Mouse (Mus musculus) CD4-positive, CD25-positive, alpha-beta regulatory T cell, adult 4 months (primary cell): ENCODE data around the gene Pigq. TPM values are rescaled to one million over a fixed set of nuclear protein-coding genes. Genes with fewer than 3 reads are reported as not detected.

Source experiments
- ATAC-seq: one replicate; pipeline ENCODE4 v1.8.0; 2017
- polyA plus RNA-seq, 2 experiments: library from polyadenylated mRNA; unstranded; fragments of 100-300 nt; shearing (Covaris generic); gene quantifications; one replicate each; pipeline ENCODE4 v1.2.1; 2017

The Pigq gene
- polyA plus RNA-seq, 2 experiments from 2014 or later: 27.8 to 49.3 TPM

DNA sequence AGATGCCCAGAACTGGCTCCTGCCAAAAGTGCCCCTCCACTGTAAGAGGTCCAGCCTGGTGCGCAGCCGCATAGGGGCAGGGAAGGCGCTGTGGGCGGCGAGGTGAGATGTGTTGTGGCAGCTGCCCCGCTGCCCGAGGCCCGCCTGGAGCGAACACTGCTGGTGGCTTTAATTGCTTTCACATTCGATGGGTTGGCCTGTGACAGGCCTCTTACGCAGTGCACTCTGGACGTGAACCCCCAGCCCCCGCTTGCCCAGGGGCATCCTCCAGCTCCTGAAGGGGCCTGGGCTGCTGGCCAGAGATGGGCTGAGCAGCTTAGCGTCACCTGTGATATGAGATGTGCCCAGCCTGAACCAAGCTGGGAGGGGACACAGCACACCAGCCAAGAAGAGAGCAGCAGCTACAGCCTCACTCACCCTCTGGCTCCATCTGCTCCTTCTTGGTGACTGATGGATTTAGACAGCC, 12.9 kb upstream of the Pigq start:
- ATAC-seq: no peak

DNA sequence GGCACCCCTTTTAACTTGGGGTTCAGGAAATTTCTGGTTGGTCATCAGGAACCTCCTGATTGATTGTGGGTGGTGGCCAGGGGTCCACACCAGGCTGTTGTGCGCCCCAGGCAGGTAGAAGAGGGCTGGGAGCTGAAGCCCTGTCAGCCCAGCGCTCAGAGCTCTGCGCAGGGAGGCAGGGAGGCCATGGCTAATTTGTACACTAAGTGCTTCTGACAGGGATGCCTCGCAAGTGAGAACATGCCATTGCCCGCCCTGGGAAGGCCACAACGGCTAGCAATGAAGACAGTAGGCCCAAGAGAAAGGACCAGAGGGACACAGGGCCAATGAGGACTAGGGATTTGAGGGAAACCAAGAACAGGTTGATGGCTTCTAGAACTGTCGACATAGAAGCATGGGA, 11.9 kb upstream of the Pigq start:
- ATAC-seq: no peak

DNA sequence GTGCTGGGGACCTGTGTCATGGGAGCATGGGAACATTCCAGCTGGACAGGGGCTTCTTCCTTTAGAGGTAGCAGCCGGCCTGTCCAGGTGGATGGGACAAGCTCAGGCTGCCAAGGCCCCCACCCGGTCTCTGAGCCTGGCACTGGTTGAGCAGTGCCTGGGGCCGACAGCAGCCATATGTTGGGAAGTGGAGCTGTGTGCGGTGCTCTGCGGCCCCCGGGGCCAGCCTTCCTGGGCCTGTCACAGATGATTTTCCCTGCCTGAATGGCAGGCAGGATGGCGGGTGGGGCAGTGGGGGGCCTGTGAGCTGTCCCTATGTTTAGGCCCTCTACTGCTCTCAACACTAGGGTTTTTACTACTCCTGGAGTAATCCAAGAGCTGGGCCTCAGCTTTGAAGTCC, 11.5 kb upstream of the Pigq start:
- no peak for ATAC-seq

DNA sequence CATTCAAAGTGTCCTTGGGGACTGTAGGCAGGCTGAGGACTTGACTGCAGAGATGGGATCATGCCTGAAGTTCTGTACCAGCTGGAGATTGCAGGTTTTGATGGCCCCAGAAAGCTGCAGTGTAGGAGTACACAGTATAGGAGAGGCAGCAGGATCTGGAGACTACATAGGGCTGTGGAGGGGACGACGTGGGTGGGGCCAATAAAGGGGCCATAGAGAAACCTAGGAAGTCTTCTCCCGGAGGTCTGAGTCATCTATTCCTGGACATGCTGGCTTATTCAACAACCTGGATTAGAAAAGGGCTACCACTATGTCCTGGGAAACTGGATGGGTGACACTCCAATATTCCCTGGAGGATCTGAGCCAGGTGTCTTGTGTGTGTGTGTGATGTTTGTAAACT, 11.0 kb upstream of the Pigq start:
- no peak for ATAC-seq

DNA sequence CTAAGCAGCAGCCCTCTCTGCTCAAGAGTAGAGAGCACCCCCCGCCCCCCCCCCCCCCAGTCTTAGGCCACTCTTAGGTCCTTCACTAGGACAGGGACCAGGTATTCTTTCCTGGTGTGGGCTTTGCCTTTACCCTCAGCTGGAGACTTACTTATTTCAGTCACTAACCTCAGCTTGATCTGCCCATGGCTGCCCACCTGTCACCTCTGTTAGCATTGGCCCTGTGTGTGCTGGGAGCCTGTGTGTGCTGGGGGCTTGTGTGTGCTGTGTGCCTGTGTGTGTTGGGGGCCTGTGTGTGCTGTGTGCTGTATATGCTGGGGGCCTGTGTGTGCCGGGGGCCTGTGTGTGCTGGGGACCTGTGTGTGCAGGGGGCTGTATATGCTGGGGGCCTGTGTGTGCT, 9.9 kb upstream of the Pigq start:
- ATAC-seq: no peak

DNA sequence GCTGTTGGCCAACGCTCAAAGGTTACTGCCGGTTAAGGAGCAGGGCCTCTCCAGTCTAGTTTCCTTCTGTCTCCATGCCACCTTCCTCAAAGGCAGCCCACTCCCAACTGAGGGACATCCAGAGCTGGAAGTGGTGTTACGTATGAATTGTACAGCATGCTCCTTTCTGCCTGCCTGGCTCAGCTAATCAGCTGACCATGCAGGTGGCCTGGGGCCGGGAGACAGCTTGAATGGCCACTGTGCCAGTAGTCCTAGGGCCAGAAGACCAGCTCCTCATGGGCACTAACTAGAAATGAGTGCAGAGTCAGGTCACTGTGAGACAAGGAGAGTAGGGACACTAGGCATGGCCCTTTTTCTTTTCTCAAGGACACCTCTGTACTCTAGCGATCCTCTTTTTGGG, 8.4 kb upstream of the Pigq start:
- no peak for ATAC-seq

DNA sequence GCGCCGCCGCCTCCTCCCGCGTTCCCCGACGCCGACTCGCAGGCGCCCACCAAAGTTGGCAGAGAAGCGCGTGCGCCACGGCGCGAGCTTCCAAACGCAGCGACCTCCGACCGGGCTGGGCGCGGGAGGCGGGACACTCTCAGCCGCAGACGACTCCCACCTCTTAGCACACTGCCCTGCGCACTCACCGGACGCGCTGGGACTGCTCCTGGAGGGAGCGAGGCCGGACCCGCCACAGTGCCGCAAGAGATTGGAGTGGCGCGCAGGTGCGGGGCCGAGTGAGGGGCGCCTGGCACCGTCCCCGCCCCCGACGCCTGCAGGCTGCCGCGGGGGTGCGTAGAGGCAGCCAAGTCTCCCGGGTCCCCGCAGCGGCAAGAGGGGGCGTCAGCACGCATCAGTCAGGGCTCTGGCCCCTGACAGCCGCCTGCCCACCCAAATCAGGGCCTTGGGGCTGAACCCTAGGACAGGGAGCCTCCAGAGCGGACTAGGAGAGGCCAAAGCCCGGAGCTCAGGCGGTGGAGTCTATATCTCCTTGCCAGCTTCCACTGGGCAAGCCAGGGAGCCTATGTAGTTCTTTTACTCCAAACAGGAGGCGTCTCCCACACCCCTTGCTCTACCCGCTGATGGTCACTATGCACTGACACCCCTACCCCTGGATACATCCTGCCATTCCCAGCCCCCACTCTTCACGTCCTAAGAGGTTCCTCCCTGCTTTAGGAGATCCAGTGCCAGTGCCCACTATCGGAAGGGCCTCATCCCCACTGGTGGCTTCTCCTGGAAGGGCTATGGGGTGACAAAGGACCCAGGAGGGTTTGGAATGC, 7.3 kb upstream of the Pigq start, which contains the start of gene A930017K11Rik:
A930017K11Rik (minus strand) TSS at position 763 of the 821 bp plus-strand sequence.
- no peak for ATAC-seq

DNA sequence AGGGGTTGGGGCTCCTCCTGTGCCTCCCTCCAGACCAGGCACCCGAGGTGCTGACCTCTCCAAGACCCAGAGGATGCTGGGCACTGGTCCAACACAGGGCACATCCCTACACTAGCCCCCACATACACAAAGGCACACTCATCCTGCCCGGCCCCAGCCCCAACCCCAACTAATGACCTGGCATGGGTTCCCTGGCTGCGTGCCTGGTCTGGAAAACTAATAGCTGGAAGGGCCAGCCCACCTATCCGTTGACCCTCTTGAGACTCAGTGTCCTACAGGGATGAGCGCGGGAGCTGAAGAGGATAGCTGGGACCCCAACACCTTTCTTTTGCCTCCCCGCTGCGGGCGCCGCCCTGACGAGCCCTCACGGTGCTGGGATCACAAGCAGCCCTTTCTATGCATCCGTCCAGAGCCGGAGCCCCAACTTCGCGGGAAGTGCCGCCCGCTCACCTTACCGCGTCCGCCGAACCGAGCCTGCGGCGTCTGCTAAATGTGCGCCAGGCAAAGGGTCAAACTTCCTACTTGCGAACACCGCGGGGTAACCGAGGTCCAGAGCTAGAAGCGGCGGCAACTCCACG, 6.6 kb upstream of the Pigq start:
- ATAC-seq: no peak

DNA sequence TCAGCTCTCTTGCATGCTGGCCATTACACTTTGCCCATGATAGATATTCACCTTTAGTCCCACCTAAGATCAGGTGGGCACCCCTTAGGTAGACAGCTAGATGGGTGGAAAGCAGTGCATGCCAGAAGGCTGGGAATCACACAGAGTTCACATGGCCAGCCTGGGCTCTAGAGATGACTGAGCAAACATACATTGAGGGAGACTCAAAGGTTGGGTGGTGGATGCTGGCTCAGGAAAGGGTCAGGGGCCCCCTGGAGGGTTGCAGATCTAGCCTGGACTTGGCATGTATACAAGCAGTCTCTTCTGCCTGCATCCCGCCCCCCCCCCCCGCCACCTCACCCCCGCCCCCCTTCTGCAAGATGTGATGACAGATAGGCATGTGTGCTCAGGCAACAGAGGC, 6.0 kb upstream of the Pigq start:
- no peak for ATAC-seq

DNA sequence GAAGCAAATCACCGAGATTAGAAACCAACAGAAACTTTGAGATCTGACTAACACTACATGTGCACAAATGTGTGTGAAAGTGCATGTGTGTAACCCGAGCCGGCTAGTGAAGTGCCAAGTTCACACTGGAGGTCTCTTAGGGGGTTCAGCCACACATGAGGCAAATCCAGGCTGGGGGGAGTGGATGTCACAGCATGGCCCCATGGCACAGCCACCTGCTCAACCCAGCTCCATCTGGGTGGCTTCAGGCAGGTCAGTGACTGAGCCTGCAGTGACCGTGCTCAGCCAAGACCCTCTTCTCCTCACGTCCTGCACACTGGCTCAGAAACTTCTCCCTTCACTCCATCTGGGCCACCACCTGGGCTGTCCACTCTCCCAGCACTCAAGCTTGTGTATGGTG, 5.2 kb upstream of the Pigq start:
- ATAC-seq: no peak

DNA sequence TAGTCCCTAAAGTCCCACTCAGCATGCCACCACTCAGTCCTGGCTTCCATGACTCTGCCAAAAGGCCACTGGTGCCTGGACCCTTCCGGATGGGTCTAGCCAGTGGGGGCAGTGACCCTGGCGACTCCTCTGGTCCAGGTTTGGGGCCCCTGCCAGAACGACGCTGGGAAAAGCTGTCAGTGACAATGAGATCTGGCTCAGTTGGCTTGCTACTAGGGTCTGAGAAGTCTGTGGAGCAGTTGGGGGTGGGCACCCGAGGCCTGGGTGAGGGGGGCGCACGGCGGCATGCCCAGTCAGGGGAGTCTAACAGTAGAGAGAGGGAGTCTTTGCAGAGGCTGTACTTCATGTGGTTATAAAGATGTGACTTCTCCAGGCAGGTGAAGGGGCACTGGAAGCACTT, 3.3 kb upstream of the Pigq start:
- no peak for ATAC-seq

DNA sequence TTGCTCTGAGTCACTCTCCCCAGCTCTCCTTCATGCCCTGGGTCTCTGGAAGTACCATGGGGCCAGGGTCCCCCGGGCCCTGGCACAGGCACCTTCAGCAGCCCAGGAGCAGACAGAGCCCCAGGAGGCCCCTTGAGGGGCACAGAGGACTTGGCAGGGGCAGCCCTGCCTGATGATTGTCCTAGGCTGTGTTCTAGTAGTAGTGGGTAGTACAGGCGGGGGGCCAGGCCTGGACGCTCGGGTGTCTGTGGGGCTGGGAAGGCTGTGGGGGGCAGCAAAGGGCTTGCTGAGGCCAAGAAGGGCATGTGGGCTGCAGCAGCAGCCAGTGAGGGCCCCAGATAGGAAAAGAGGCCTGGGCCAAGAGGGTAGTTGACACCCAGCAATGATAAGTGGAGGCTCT, 2.8 kb upstream of the Pigq start:
- ATAC-seq: no peak

DNA sequence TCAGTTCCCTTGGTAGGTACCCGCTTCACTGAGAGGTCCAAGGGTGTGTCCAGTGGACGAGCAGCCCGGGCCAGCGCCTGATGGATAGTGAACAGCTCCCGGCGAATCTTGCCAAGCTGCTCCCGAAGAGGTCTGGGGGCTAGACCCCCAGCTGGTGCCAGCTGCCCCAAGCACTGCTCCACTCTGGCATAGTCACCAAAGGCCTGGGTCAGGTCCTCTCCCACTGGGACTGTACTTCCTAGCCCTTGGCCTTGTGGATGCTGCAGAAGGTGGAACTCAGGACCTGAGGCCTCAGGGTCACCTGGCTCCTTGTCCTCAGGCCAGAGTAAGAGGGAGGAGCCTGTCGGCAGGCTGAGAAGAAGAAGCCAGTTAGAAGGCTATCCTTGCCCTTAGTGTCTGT, 2.2 kb upstream of the Pigq start:
- ATAC-seq: no peak

DNA sequence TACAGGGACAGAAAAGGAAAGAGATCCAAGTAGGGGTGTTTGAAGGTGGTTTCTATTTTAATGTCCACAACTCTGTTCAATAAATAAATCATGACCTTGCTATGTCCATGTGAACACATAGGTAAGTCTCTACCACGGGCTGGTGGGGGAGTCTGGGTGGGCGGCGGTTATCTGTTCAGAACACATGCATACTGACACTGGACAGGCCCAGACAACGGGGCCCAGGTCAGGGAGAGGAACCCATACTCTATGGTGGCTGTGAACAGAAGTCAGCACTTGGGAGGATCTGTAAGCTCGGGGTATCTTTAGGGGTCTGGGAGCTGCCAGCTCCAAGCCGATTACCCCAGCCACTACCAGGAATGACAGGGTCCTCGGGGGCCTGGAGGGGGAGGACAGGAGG, 1.6 kb upstream of the Pigq start:
- ATAC-seq: no peak

DNA sequence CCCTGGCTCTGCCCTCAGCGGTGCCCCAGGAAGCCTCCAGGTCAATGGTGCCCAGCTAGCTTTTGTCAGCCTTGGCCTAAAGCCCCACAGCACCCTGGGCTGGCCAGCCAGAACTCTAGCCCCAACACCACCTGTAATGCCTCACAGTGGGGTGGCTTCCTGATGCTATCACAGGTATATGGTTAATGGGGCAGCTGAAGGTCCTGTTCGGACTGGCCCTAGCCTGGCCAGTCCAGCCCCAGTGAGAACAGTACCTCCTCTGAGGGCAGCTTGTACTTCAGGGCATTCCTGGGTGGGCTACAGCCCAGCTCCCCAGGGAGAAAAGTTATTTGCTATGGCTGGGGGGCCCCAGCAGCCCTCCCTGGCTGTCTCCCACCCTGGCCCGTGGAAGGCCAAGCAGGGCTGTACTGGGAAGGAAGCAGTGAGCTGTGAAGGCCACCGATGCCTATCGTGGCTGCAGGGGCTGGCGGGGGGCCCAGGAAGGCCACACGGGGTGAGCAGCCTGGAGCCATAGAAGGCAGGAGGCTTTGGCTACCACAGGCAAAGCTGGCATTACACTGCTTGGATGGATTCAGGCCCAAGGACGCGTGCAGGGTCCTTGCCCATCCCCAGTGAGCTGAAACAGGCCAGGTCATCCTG, 900 bp upstream of the Pigq start:
- no peak for ATAC-seq

DNA sequence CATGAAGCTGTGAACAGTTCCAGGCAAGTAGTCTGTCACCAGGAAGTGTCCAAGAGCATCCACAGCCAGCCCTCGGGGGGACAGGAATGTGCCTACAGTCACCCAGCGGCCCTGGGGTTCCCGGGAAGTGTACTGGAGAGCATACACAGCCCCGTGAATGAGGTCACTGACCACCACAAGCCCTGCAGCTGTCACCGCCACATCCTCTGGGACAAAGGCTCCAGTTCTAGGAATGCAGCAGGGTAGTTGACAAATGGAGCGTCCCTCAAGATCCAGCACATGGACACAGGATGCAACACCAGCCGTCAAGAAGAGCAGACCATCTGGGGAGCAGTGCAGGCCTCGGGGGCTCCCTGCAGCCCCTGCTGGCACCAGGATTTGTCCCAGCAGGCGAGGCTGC, 967 bp downstream of the Pigq start:
- ATAC-seq: no peak

DNA sequence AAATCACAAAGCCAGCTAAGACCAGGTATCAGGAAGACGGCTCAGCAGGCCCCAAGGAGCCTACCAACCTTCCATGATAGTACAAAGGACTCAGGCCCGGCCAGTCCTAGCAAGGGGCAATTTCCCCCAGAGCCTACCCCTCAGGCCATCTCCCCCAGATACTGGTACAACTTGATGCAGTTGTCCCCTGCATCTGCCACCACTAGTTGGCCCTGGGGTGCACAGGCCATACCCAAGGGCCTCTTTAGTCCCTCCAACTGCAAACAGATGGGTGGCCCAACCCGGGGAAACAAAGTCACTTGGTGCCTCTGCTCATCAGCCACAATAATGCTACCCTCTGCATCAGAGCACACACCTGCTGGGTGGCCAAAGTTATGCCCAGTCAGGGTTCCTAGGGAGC, 1.5 kb downstream of the Pigq start:
- no peak for ATAC-seq

DNA sequence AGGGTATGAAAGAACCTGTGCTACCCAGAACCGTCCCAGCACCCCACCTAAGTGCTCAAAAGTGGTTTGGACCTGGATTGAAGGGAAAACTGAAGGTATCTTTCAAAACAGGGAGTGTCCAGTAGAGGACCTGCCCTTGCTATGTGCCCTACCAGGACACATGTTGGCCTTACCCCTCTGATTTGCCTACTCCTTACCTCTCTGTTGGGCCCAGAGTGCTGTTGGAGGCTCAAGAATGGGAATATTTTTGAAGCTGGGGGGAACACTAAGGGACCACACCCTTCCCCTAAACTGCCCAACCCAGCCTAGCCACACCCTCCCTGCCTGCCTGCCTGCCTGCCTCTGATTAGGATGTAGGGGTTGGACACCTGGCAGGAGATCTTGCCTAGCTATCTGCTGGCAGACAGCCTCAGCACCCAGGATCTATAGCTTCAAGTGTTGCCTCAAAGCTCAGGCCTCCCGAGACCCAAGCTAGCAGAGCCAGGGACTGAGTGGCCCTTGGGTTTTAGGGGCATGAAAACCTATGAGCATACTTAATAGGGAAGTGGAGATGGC, 2.1 kb downstream of the Pigq start:
- ATAC-seq: no peak

DNA sequence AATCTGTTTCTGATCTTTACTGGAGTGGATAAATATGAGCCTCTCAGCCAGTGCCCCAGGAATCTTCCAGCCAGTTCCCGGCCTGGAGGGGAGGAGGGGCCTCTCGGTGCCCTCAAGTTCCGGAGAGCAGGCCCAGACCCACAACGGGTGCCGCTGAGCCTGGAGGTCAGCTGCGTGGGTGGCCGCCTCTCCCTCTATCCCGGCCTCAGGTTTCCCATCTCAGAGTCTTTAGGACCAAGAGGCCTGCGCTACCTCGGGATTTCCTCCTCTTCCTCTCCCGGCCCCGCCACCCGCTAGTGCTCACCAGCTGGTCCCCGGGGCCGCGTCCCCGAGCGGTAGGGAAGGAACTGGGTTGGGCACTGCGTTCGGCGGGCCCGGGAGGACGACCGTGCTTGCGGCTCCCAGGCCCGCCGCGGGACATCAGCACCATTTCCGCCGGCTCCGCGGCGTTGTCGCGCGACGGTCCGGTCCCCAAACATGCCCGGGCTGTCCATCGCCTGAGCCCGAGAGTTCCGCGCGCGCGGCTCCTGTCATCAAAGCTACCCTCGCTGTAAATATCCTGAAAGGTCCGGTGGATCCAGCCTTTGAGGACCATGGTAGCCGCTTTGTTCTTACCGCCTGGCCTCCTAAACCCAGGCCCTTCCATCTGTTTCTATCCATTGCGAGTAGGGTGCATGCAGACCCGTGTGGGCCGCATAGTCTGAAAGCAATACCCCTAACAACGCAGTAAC, 3.1 kb downstream of the Pigq start:
- peak; percentile 72 for ATAC-seq

DNA sequence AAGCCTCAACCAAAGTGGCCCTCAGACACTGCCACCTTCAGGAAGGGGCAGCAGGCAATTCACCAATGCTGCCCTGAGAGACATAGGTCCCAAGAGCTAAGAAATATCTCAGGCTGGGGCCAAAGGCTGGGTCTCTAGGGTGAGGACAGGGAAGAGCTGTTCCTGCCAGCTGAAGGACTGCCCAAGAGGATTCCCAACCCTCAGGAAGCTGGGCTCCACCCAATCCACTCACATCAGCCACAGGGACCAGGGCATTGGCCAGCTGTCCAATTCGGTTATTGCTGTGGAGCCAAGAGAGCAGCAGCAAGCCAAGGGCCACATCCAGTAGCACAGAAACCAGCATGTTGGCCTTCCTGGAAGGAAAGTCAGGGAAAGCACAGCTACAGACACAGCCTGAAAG, 10.2 kb downstream of the Pigq start:
- no peak for ATAC-seq

DNA sequence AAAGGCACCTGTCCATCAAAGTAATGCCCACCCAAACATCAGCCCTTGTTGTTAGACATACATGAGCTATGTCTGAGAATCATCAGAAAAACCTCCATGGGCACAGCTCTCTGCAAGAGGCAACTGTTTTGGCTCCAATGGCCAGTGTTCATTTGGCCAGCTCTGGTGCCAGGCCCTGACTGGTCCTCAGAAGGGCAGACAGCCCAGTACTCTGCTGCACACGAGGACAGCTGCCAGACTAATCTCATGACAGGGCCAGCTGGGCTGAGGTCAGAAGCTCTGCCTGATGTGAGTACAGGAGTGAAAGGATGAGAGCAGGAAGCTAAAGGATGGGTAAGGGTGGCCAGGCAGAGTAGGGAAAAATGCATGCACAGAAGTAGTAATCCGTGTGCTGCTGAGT, 19.4 kb downstream of the Pigq start:
- no peak for ATAC-seq

DNA sequence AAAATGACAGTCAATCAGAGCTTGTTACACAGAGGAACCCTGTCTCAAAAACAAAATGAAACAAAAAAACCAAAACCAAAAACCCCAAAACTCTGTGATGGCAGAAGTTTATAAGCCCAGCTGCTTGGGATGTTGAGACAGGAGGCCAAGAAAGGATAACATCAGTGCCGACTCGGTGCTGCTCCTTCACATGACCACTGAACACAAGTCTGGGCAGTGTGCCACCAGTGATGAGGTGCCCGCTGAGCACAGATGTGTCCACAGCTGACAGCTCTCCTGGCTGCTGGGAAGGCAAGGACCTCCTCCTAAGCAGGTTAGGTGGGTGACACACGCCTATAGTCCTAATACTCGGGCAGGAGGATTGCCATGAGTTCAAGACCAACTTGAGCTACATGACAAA, 22.6 kb downstream of the Pigq start:
- ATAC-seq: no peak
